Mouse (Mus musculus) Patski (cell line): Measurements from ENCODE around the gene Defb22. TPM values are rescaled to one million over a fixed set of nuclear protein-coding genes. Genes with fewer than 3 reads are reported as not detected.

ENCODE experiments used
- ATAC-seq: fragments of 100-300 bp; one replicate; pipeline ENCODE4 v1.8.0; 2021
- CTCF ChIA-PET: fragments of 350-600 bp; sonication (Branson Sonifier 250); formaldehyde crosslinking; loops from one replicate; lab custom pipeline; 2022; ENCODE audit warnings: inconsistent platforms; lab: Charles Lee
- POLR2A ChIA-PET: fragments of 350-600 bp; sonication (Branson Sonifier 250); formaldehyde crosslinking; loops from one replicate; lab custom pipeline; 2022; ENCODE audit warnings: antibody characterized with exemption, inconsistent platforms; lab: Charles Lee
- DNase-seq: peaks from one replicate; pipeline ENCODE4 v3.0.0-alpha.2; 2011; ENCODE audit warnings: low read depth, low spot score
- H3K27me3 ChIP-seq: fragments of 371-371 bp; one replicate; pipeline ENCODE4 v1.5.1; 2021
- CTCF ChIP-seq: fragments of 100-300 bp; IDR thresholded peaks from one replicate; pipeline ENCODE4 v1.5.1; 2021
- in situ Hi-C: fragments of 300-500 bp; cut with MboI; formaldehyde crosslinking; loops from 3 replicates; pipeline ENCODE4 v1.11.1; 2018; ENCODE audit warnings: low pct_unique_long_range_greater_than_20kb, mixed read lengths
- polyA plus RNA-seq: library from polyadenylated mRNA; unstranded; gene quantifications from one replicate; pipeline ENCODE4 v1.2.3, GENCODE M21; 2021

Defb22 gene
- polyA plus RNA-seq, 1 experiment from 2014 or later, result not detected

DNA sequence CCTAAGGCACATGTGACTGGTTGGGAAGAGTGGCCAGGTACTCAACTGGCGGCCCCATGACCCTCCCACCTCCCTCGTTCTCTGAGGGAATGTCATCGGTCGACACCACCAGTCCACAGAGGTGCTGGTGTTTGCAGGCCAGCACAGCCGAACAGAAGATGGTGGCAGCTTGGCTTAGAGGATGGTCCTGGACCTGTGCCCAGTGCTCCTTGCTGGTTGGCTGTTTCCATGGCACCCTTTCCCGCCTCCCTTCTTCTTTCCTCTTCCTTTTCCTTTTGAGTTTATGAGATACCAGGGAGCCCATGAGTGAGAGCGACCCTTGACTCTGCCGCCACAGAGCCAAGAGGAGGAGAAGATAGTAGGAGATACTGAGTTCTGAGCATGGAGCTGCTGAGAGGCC, 46.7 kb downstream of the Defb22 start:
- POLR2A ChIA-PET, result interaction anchor here (1.3 kb wide), 1 partner anchor 107 kb away, joined by 3 read pairs; no protein-coding TSS in a partner anchor
- H3K27me3 ChIP-seq, result no peaks in the 10 kb centered on the region
- CTCF ChIA-PET, result interaction anchor here (1.3 to 1.8 kb wide), 3 partner anchors 50 to 111 kb away, joined by 3 to 8 read pairs (median 6); no protein-coding TSS in a partner anchor
- TF ChIP-seq CTCF, result no peak
- ATAC-seq (no peak), DNase-seq (no peak)
- in situ Hi-C loops, result loop anchor here (5.0 kb wide), 1 partner anchor 51 kb away; no protein-coding TSS in a partner anchor

DNA sequence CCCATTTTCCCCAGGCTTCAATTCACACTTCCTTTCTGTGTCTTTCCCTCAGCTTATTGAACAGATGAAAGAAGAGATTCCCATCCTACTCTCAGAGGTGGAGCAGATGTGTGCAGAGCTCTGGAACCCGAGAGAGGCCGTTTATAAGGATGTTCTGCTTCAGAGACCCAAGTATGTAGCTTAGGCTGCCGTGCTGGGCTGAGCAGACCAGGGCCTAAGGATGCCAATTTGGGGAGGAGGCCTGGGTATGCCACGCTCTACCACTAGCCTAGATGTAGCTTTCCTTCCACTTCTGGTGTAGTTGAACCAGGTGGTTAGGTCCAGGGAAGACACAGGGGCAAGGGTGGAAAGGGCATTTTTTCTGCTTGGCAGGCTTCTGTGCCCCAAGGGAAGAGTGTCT, 47.6 kb downstream of the Defb22 start:
- in situ Hi-C loops, result loop anchor here (5.0 kb wide), 1 partner anchor 50 kb away; no protein-coding TSS in a partner anchor
- no peak for DNase-seq

DNA sequence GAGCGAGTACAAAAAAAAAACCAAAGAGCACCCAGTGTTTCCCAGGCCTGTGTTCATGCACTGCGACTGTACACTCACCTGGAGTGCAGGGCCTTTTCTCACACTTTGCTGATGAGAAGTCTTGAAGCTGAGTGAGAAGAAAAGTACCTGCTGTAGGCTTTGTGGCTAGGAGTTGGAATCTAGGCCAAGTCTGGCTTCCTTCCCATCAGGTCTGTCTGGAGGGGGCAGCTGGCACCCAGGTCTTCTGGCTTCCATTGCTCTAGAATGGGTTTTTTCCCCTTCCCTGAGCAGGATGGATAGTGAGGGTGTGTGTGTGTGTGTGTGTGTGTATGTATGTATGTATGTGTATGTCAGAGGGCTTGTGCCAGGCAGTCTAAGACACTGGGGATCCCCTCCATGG, 50.1 kb downstream of the Defb22 start:
- no peaks in the 10 kb centered on the region for H3K27me3 ChIP-seq
- ChIA-PET POLR2A (interaction anchor here (0.6 kb wide), 1 partner anchor 26 kb away, joined by 3 read pairs; no protein-coding TSS in a partner anchor), CTCF (interaction anchor here (1.0 kb wide), 1 partner anchor 47 kb away, joined by 3 read pairs; no protein-coding TSS in a partner anchor)
- DNase-seq (no peak), ATAC-seq (no peak)
- in situ Hi-C loops, result loop anchor here (5.0 kb wide), 1 partner anchor 48 kb away; no protein-coding TSS in a partner anchor
- TF ChIP-seq CTCF, result no peak

More for the DNA sequence above, 47.6 kb downstream of the Defb22 start:
- ATAC-seq, result peak; percentile 55
- POLR2A ChIA-PET, result interaction anchor here (1.3 kb wide), 1 partner anchor 108 kb away, joined by 3 read pairs; no protein-coding TSS in a partner anchor
- TF ChIP-seq CTCF, result no peak
- CTCF ChIA-PET, result interaction anchor here (1.3 to 1.8 kb wide), 2 partner anchors 49 to 102 kb away, joined by 3 to 8 read pairs; no protein-coding TSS in a partner anchor
- H3K27me3 ChIP-seq, result no peaks in the 10 kb centered on the region

DNA sequence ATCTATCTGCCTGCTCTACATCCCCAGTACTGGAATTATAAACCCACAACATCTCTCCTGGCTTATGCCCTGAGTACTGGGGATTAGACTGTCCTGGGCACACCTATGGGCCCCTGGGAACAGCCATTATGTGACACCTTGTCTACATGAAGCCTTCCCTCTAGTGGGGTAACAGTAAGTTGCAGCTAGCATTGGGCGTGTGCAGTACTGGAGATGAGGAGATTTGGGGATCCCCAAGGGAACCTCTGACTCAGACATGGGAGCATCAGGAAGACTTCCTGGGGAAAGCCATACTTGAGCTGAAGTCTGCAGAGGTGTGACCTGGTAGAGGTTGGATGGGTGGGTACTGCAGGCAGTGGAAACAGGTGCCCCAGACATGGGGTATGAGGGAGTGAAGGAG, 51.0 kb downstream of the Defb22 start:
- DNase-seq, result no peak
- ATAC-seq, result no peak
- no peaks in the 10 kb centered on the region for H3K27me3 ChIP-seq
- ChIA-PET CTCF (interaction anchor here (1.0 to 3.2 kb wide), 4 partner anchors 14 to 71 kb away, joined by 3 to 14 read pairs (median 4); no protein-coding TSS in a partner anchor), POLR2A (interaction anchor here (0.6 kb wide), 1 partner anchor 25 kb away, joined by 3 read pairs; no protein-coding TSS in a partner anchor)
- in situ Hi-C loops, result no loop called here
- TF ChIP-seq CTCF, result no peak

DNA sequence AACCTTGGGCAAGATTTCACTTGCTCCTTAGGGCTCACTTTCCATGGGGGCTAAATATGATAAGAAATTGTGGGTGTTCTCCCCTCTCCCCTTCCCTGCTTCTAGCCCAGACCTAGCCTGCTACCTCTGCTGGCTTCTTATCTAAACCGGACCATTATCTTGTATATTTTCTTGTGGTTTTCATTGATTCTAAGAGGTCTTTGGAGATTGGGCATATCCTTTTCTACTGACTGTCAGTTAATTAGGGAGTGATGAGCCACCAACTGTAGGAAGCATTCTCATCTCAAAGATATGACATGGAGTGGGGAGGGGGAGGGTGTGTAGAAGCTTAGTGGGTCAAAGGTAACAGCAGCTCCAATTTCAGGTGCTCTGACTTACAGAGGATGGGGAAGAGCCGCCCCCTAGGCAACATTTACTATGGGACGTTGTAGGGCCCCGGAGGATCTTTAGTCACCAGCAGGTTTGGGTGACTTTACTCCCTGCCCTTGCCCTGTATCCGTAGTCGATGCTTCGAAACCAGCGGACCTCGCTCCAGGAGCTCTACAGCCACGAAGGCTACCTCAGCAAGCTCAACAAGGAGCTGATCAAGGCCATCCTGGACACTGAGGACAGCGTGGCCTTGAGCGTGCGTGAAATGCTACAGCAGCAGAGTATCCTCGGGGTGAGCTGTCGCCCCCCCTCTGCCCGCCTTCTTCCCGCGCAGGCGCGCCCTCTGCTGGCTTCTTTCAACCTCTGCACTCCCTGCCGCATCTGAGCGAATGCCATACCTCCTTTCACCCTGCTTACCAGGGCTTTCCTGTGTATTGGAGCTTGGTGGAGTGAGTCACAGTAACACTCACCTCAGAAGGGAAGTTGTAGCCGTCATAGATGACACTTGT, 52.7 kb downstream of the Defb22 start:
- CTCF ChIA-PET, result interaction anchor here (0.7 to 3.2 kb wide), 18 partner anchors 8 to 304 kb away, joined by 3 to 21 read pairs (median 4); partner anchors contain the start of gene H13
- peak; percentile 98 for TF ChIP-seq CTCF
- POLR2A ChIA-PET, result no interaction called here
- ATAC-seq (peak; percentile 72), DNase-seq (peak; percentile 22)
- no peaks in the 10 kb centered on the region for H3K27me3 ChIP-seq
- in situ Hi-C loops, result no loop called here

DNA sequence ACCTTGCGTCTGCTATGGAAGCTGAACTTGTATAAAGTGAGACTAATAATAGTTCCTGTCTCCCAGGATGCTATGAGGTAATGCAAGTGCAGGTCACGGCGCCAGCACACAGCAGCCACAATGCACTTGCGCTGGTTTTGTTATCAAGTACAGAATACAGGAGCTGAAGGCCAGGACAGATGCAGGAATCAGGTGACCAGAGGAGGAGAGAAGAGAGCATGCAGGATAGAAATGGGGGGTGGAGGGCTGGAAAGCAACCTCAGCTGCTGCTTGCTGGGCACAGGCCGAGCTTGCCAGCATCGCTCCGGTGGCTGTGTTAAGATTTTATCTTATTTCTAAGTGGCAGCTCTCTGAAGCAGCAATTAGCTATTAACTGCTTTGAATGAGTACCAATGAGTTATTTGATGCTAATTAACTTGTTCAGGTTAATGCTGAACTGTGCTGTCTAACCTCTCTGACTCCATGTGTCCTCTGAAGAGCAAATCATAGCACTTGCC, 53.5 kb downstream of the Defb22 start:
- TF ChIP-seq CTCF, result no peak
- CTCF ChIA-PET, result interaction anchor here (0.8 to 3.2 kb wide), 6 partner anchors 9 to 44 kb away, joined by 3 to 21 read pairs (median 8); no protein-coding TSS in a partner anchor
- POLR2A ChIA-PET, result interaction anchor here (0.5 kb wide), 1 partner anchor 105 kb away, joined by 3 read pairs; no protein-coding TSS in a partner anchor
- ATAC-seq (peak; percentile 38), DNase-seq (no peak)
- no peaks in the 10 kb centered on the region for H3K27me3 ChIP-seq
- in situ Hi-C loops, result no loop called here

Other genes with a start within 250 kb of the Defb22 start
- 71.4 TPM for gene Tbc1d20, start 196.3 kb downstream of the Defb22 start, polyA plus RNA-seq
- 101 TPM for gene Rbck1, start 157.5 kb downstream of the Defb22 start, polyA plus RNA-seq
- gene Trib3, start 146.1 kb downstream of the Defb22 start, polyA plus RNA-seq, result 19.6 TPM
- not detected for gene Nrsn2, start 113.5 kb downstream of the Defb22 start, polyA plus RNA-seq
- gene Sox12, start 92.1 kb downstream of the Defb22 start, polyA plus RNA-seq, result 19.6 TPM
- gene Zcchc3, start 75.1 kb downstream of the Defb22 start, polyA plus RNA-seq, result 2.6 TPM
- 0.06 TPM for gene 6820408C15Rik, start 74.6 kb downstream of the Defb22 start, polyA plus RNA-seq
- not detected for gene Defb23, start 25.5 kb downstream of the Defb22 start, polyA plus RNA-seq
- not detected for gene Defb20, start 13.1 kb downstream of the Defb22 start, polyA plus RNA-seq
- gene Defb26, start 21.6 kb upstream of the Defb22 start, polyA plus RNA-seq, result not detected
- 0.22 TPM for gene Defb28, start 28.1 kb upstream of the Defb22 start, polyA plus RNA-seq
- gene Defb29, start 50.0 kb upstream of the Defb22 start, polyA plus RNA-seq, result 0.14 TPM
- gene Gm17416, start 79.2 kb upstream of the Defb22 start, polyA plus RNA-seq, result 0.83 TPM
- gene Defb21, start 82.6 kb upstream of the Defb22 start, polyA plus RNA-seq, result not detected
- not detected for gene Defb19, start 90.2 kb upstream of the Defb22 start, polyA plus RNA-seq
- not detected for gene Defb45, start 109.3 kb upstream of the Defb22 start, polyA plus RNA-seq
- gene Defb36, start 114.2 kb upstream of the Defb22 start, polyA plus RNA-seq, result not detected
- not detected for gene Defb25, start 132.9 kb upstream of the Defb22 start, polyA plus RNA-seq
- gene Rem1, start 136.8 kb upstream of the Defb22 start, polyA plus RNA-seq, result not detected
- gene H13, start 179.3 kb upstream of the Defb22 start, polyA plus RNA-seq, result 137 TPM
- gene Mcts2, start 196.9 kb upstream of the Defb22 start, polyA plus RNA-seq, result 19.9 TPM
- gene Id1, start 246.1 kb upstream of the Defb22 start, polyA plus RNA-seq, result 117 TPM